Mouse (Mus musculus) midbrain, embryonic 11.5 days (tissue): ENCODE measurements around the gene Msmb. TPM values are rescaled to one million over a fixed set of nuclear protein-coding genes. Genes with fewer than 3 reads are reported as not detected.
"Not testable (repeated sequence)": the region's sequence is repeated elsewhere in the genome, so short reads cannot be mapped to it uniquely, and the experiment has no call there.

Experiments used
- ATAC-seq: fragments of 200-750 bp; cut with Nextera tagmentation; 2 replicates; pipeline ENCODE4 v1.8.0; 2017; ENCODE audit warnings: moderate TSS enrichment, moderate library complexity; ENCODE audit not compliant: low FRiP score
- DNase-seq: peaks from one replicate; pipeline ENCODE4 v3.0.0; 2015; ENCODE audit warnings: low spot score; ENCODE audit errors: missing footprints
- H3K27ac ChIP-seq: fragments of 300-500 bp; sonication (generic); 2 replicates; pipeline ENCODE4 v1.5.1; 2014; ENCODE audit warnings: low read depth, low read length
- H3K27me3 ChIP-seq: fragments of 300-500 bp; sonication (generic); 2 replicates; pipeline ENCODE4 v1.6.1; 2014; ENCODE audit warnings: mild to moderate bottlenecking, low read length, moderate library complexity, mixed read lengths; ENCODE audit not compliant: control insufficient read depth, insufficient read depth
- H3K36me3 ChIP-seq: fragments of 300-500 bp; sonication (generic); 2 replicates; pipeline ENCODE4 v1.6.1; 2014; ENCODE audit warnings: mild to moderate bottlenecking, low read length, moderate library complexity, mixed read lengths; ENCODE audit not compliant: control insufficient read depth, insufficient read depth
- H3K4me1 ChIP-seq: fragments of 300-500 bp; sonication (generic); 2 replicates; pipeline ENCODE4 v1.6.1; 2014; ENCODE audit warnings: low read length; ENCODE audit not compliant: control insufficient read depth, insufficient read depth
- H3K4me2 ChIP-seq: fragments of 300-500 bp; sonication (generic); 2 replicates; pipeline ENCODE4 v1.6.1; 2014; ENCODE audit warnings: mild to moderate bottlenecking, moderate library complexity
- H3K4me3 ChIP-seq: fragments of 300-500 bp; sonication (generic); 2 replicates; pipeline ENCODE4 v1.5.1; 2014; ENCODE audit warnings: low read depth, low read length
- H3K9ac ChIP-seq: fragments of 300-500 bp; sonication (generic); 2 replicates; pipeline ENCODE4 v1.6.1; 2014; ENCODE audit warnings: low read length
- H3K9me3 ChIP-seq: fragments of 300-500 bp; sonication (generic); 2 replicates; pipeline ENCODE4 v1.6.1; 2016; ENCODE audit warnings: low read length; ENCODE audit not compliant: control insufficient read depth
- WGBS: fragments of 180-500 bp; shearing (Covaris S2); extraction: QIAGEN DNeasy Blood & Tissue Kit; methylation state at CpG from one replicate; pipeline ENCODE4 v1.1.7; 2014; 5-methylcytosine and 5-hydroxymethylcytosine counted together
- polyA plus RNA-seq: library from polyadenylated mRNA; unstranded; fragments of >200 nt; fragmentation: Nextera tagmentation; extraction: Ambion mirVana; gene quantifications from 2 replicates; pipeline ENCODE4 v1.2.1, GENCODE M21; 2014

The Msmb gene
- polyA plus RNA-seq, 1 experiment from 2014 or later, result not detected

GRCm38 (mm10) chr14:32165278-32166061 is 23.6 kb downstream of the Msmb start:
- Histone ChIP-seq H3K9ac (peak overlapping the region; percentile 65), H3K9me3 (no peaks in the 10 kb centered on the region), H3K36me3 (no peaks in the 10 kb centered on the region), H3K4me1 (peaks cover 14% of the 10 kb centered on the region), H3K4me2 (peak overlapping the region; percentile 96), H3K27ac (no peak overlapping the region), H3K4me3 (peak overlapping the region; percentile 43), H3K27me3 (no peaks in the 10 kb centered on the region)
- DNase-seq, result peak; percentile 95
- peak; percentile 35; the same call in 1 of the 2 replicates for ATAC-seq
- WGBS, result 2% methylated on average over 42 of the region's 42 CpGs

- DNase-seq, result peak; percentile 82
- Histone ChIP-seq H3K27ac (no peak overlapping the region), H3K27me3 (no peaks in the 10 kb centered on the region), H3K9ac (no peak overlapping the region), H3K9me3 (no peaks in the 10 kb centered on the region), H3K4me3 (peak overlapping the region; percentile 43; the same call in 1 of the 2 replicates), H3K4me2 (peak overlapping the region; percentile 96), H3K4me1 (peaks cover 9% of the 10 kb centered on the region), H3K36me3 (no peaks in the 10 kb centered on the region)
- WGBS, result 80% methylated on average over 2 of the region's 2 CpGs
- ATAC-seq, result no peak
Measured at GRCm38 (mm10) chr14:32166062-32166441, 24.2 kb downstream of the Msmb start.

GRCm38 (mm10) chr14:32166840-32167239 is 25.0 kb downstream of the Msmb start:
- ATAC-seq (no peak), DNase-seq (peak; percentile 65)
- H3K27me3 ChIP-seq, result no peaks in the 10 kb centered on the region
- H3K9ac ChIP-seq, result no peak overlapping the region
- 96% methylated on average over 1 of the region's 1 CpGs for WGBS
- no peak overlapping the region for H3K27ac ChIP-seq
- peaks cover 8% of the 10 kb centered on the region for H3K4me1 ChIP-seq
- no peaks in the 10 kb centered on the region for H3K36me3 ChIP-seq
- H3K4me2 ChIP-seq, result no peak overlapping the region
- H3K4me3 ChIP-seq, result no peak overlapping the region
- no peaks in the 10 kb centered on the region for H3K9me3 ChIP-seq

- Histone ChIP-seq H3K36me3 (no peaks in the 10 kb centered on the region), H3K9ac (no peak overlapping the region), H3K9me3 (no peaks in the 10 kb centered on the region), H3K4me3 (no peak overlapping the region), H3K27me3 (no peaks in the 10 kb centered on the region), H3K4me1 (peaks cover 8% of the 10 kb centered on the region), H3K4me2 (no peak overlapping the region), H3K27ac (no peak overlapping the region)
- DNase-seq (no peak), ATAC-seq (no peak)
- 88% methylated on average over 5 of the region's 5 CpGs for WGBS
Measured at GRCm38 (mm10) chr14:32167326-32167725, 25.5 kb downstream of the Msmb start.

GRCm38 (mm10) chr14:32168653-32169231 is 26.9 kb downstream of the Msmb start:
- DNase-seq, result peak; percentile 75
- no peak overlapping the region for H3K27ac ChIP-seq
- no peak for ATAC-seq

GRCm38 (mm10) chr14:32170137-32170536 is 28.3 kb downstream of the Msmb start:
- Histone ChIP-seq H3K9ac (no peak overlapping the region), H3K4me1 (peaks cover 7% of the 10 kb centered on the region), H3K27ac (no peak overlapping the region), H3K36me3 (no peaks in the 10 kb centered on the region), H3K27me3 (no peaks in the 10 kb centered on the region), H3K9me3 (no peaks in the 10 kb centered on the region), H3K4me2 (no peak overlapping the region), H3K4me3 (no peak overlapping the region)
- ATAC-seq (no peak), DNase-seq (peak; percentile 19)
- 95% methylated on average over 4 of the region's 4 CpGs for WGBS

More at GRCm38 (mm10) chr14:32168653-32169231, 26.9 kb downstream of the Msmb start:
- WGBS, result 75% methylated on average over 3 of the region's 3 CpGs
- H3K4me2 ChIP-seq, result no peak overlapping the region
- H3K4me1 ChIP-seq, result peaks cover 8% of the 10 kb centered on the region
- H3K4me3 ChIP-seq, result no peak overlapping the region
- H3K9ac ChIP-seq, result no peak overlapping the region
- no peaks in the 10 kb centered on the region for H3K27me3 ChIP-seq
- H3K9me3 ChIP-seq, result no peaks in the 10 kb centered on the region
- H3K36me3 ChIP-seq, result no peaks in the 10 kb centered on the region

GRCm38 (mm10) chr14:32175310-32175709 is 33.5 kb downstream of the Msmb start:
- no peak for ATAC-seq
- no peak overlapping the region for H3K4me3 ChIP-seq
- H3K4me2 ChIP-seq, result no peak overlapping the region
- DNase-seq, result no peak
- H3K36me3 ChIP-seq, result peaks cover 6% of the 10 kb centered on the region
- 88% methylated on average over 2 of the region's 2 CpGs for WGBS
- no peaks in the 10 kb centered on the region for H3K9me3 ChIP-seq
- H3K9ac ChIP-seq, result no peak overlapping the region
- no peaks in the 10 kb centered on the region for H3K4me1 ChIP-seq
- H3K27ac ChIP-seq, result no peak overlapping the region
- no peaks in the 10 kb centered on the region for H3K27me3 ChIP-seq

- not testable (repeated sequence) for H3K27me3 ChIP-seq, H3K4me1 ChIP-seq, H3K4me2 ChIP-seq, H3K27ac ChIP-seq, DNase-seq, H3K9ac ChIP-seq, ATAC-seq, H3K4me3 ChIP-seq, H3K9me3 ChIP-seq
- peaks cover 13% of the 10 kb centered on the region for H3K36me3 ChIP-seq
- WGBS, result 90% methylated on average over 4 of the region's 5 CpGs
Measured at GRCm38 (mm10) chr14:32176590-32176989, 34.8 kb downstream of the Msmb start.

GRCm38 (mm10) chr14:32179393-32180195 is 37.8 kb downstream of the Msmb start:
- no peak for ATAC-seq

More at GRCm38 (mm10) chr14:32179393-32180195, 37.8 kb downstream of the Msmb start:
- Histone ChIP-seq H3K36me3 (peaks cover 18% of the 10 kb centered on the region), H3K9ac (no peak overlapping the region), H3K4me1 (no peaks in the 10 kb centered on the region), H3K27me3 (no peaks in the 10 kb centered on the region), H3K9me3 (no peaks in the 10 kb centered on the region), H3K4me2 (no peak overlapping the region), H3K4me3 (no peak overlapping the region), H3K27ac (no peak overlapping the region)
- peak; percentile 64 for DNase-seq
- WGBS, result 90% methylated on average over 10 of the region's 10 CpGs
